In genomic region chr5:90759077-90760065, GRCm38 (mm10) we compare ENCODE assay signal across 8 mouse cellular contexts. TPM values are rescaled to one million over a fixed set of nuclear protein-coding genes. Genes with fewer than 3 reads are reported as not detected.
A peak's percentile ranks its signal among the peaks of the same experiment; 100 is the strongest.
DNase-seq lines count a peak whose midpoint lies in the region; ATAC-seq and TF ChIP-seq lines count a peak whose summit lies in the region.

Cxcl5 (plus strand) TSS chr5:90759360.

- peak; percentile 8 for DNase-seq in ovary, postnatal 14 days (ENCODE audit: low spot score)
- DNase-seq in ovary, adult 18-20 months (ENCODE audit: low spot score): no peak
- peak; percentile 26 for DNase-seq in embryo, embryonic 9.5 days (ENCODE audit: extremely low spot score)
- DNase-seq in thymus, postnatal 0 days (ENCODE audit: low spot score): no peak

- H3K4me1 ChIP-seq in hindbrain, embryonic 13.5 days (replicated peaks): peaks cover 16% of the 10 kb centered on the region
- H3K4me1 ChIP-seq in liver, embryonic 16.5 days (ENCODE audit: control insufficient read depth, low read depth, low read length): no peaks in the 10 kb centered on the region
- peaks cover 8% of the 10 kb centered on the region for H3K4me1 ChIP-seq in small intestine, adult 2 months (ENCODE audit: control insufficient read depth, insufficient read depth, insufficient read length, low read length)

- peaks cover 32% of the 10 kb centered on the region for H3K27me3 ChIP-seq in hindbrain, embryonic 13.5 days
- H3K27me3 ChIP-seq in liver, embryonic 16.5 days (ENCODE audit: control insufficient read depth, insufficient read depth, low read depth, low read length): peaks cover 9% of the 10 kb centered on the region
- no peaks in the 10 kb centered on the region for H3K27me3 ChIP-seq in small intestine, adult 2 months (ENCODE audit: control insufficient read depth, insufficient read depth, low read length)

- H3K9me3 ChIP-seq in hindbrain, embryonic 13.5 days: no peaks in the 10 kb centered on the region
- no peaks in the 10 kb centered on the region for H3K9me3 ChIP-seq in liver, embryonic 16.5 days (replicated peaks; ENCODE audit: control insufficient read depth, low read length)

- no peak within 1 kb of the TSS for H3K27ac ChIP-seq in hindbrain, embryonic 13.5 days
- no peak within 1 kb of the TSS for H3K27ac ChIP-seq in liver, embryonic 16.5 days (ENCODE audit: low read length)
- no peak within 1 kb of the TSS for H3K27ac ChIP-seq in small intestine, adult 2 months (ENCODE audit: insufficient read depth, low read depth, low read length)

- WGBS in hindbrain, embryonic 13.5 days: 4% methylated on average over 32 of the region's 32 CpGs
- WGBS in liver, embryonic 16.5 days (ENCODE audit: insufficient replicate concordance): 4% methylated on average over 32 of the region's 32 CpGs
- 3% methylated on average over 32 of the region's 32 CpGs for WGBS in small intestine, adult 2 months

- TF ChIP-seq CTCF in small intestine, adult 2 months (IDR thresholded peaks at IDR 0.05; ENCODE audit: extremely low read depth, insufficient read length, insufficient replicate concordance, low read depth, low read length): no peak

- peak within 1 kb of the TSS; percentile 53 for H3K4me3 ChIP-seq in hindbrain, embryonic 13.5 days
- no peak within 1 kb of the TSS for H3K4me3 ChIP-seq in liver, embryonic 16.5 days (ENCODE audit: low read depth, low read length)
- peak within 1 kb of the TSS; percentile 47 for H3K4me3 ChIP-seq in small intestine, adult 2 months (ENCODE audit: low read depth, low read length)

- peak; percentile 82 for ATAC-seq in hindbrain, embryonic 13.5 days (ENCODE audit: low FRiP score)
- ATAC-seq in liver, embryonic 16.5 days (ENCODE audit: low read depth): no peak
- no peak for ATAC-seq in CD4-positive, CD25-positive, alpha-beta regulatory T cell, adult 4 months

- peak within 1 kb of the TSS; percentile 82 for H3K9ac ChIP-seq in hindbrain, embryonic 13.5 days
- H3K9ac ChIP-seq in liver, embryonic 16.5 days (ENCODE audit: low read depth, low read length): no peak within 1 kb of the TSS

- TF ChIP-seq POLR2A in small intestine, adult 2 months (IDR thresholded peaks at IDR 0.05; ENCODE audit: low read depth, low read length): no peak

- H3K36me3 ChIP-seq in hindbrain, embryonic 13.5 days: no peaks in the 10 kb centered on the region
- no peaks in the 10 kb centered on the region for H3K36me3 ChIP-seq in liver, embryonic 16.5 days (ENCODE audit: control insufficient read depth, insufficient read depth)
- no peaks in the 10 kb centered on the region for H3K36me3 ChIP-seq in small intestine, adult 2 months (ENCODE audit: control insufficient read depth, insufficient read depth, low read length)

- H3K4me2 ChIP-seq in hindbrain, embryonic 13.5 days: peak within 1 kb of the TSS; percentile 88
- 0 out of 2 replicates have a peak within 1 kb of the TSS, but pooled peaks have one; percentile 9 for H3K4me2 ChIP-seq in liver, embryonic 16.5 days (ENCODE audit: low read depth, low read length)

RNA-seq across cellular contexts. Expression of gene Cxcl5, which starts in this region (rescaled TPM):
- 0.14 and 0.17 TPM in 2 replicates for polyA plus RNA-seq in hindbrain, embryonic 13.5 days (2015; fragmentation: Nextera tagmentation; extraction: Ambion mirVana)
- 0.51 and 0.60 TPM in 2 replicates for polyA plus RNA-seq in liver, embryonic 16.5 days (2015; fragmentation: Nextera tagmentation; extraction: Ambion mirVana)
- 0.20 and 1.3 TPM in 2 replicates for polyA plus RNA-seq in small intestine, adult 2 months (2012; rRNA removed)
- not detected for polyA plus RNA-seq in CD4-positive, CD25-positive, alpha-beta regulatory T cell, adult 4 months (2017; shearing (Covaris generic))
- 0.66 and 0.67 TPM in 2 replicates for polyA plus RNA-seq in thymus, postnatal 0 days (2015; fragmentation: Nextera tagmentation; extraction: Ambion mirVana)

Comparison
In these comparisons a context has a peak if more than half of its experiments do, and no peak if none do; other contexts are left out.
1. DNase-seq: peak in ovary, postnatal 14 days (single experiment) and embryo, embryonic 9.5 days (single experiment); none in ovary, adult 18-20 months (single experiment) and thymus, postnatal 0 days (single experiment).
2. Peak in ATAC-seq, H3K4me3 ChIP-seq, H3K9ac ChIP-seq and H3K4me2 ChIP-seq in hindbrain, embryonic 13.5 days; RNA of the gene not detected or under 1 TPM.